Mouse (Mus musculus): ENCODE results near the gene Bdkrb1.

- TF ChIP-seq CTCF (IDR thresholded peaks at IDR 0.05; ENCODE audit: low read depth, low read length) (no peak), GATA1 (IDR thresholded peaks at IDR 0.05; ENCODE audit: borderline replicate concordance, low read length) (no peak), GATA2 (IDR thresholded peaks at IDR 0.05; ENCODE audit: borderline replicate concordance, low read depth, low read length) (no peak), TAL1 (conservative IDR thresholded peaks at IDR 0.05; ENCODE audit: low read depth, low read length) (no peak), POLR2AphosphoS5 (IDR thresholded peaks at IDR 0.05; ENCODE audit: insufficient replicate concordance, low read depth, low read length) (no peak)
These were observed 47.7 kb upstream of the Bdkrb1 start for GRCm38 (mm10) chr12:105555172-105555571.
